Mouse (Mus musculus) liver, postnatal 0 days (tissue): ENCODE data around the gene Unc79.

ENCODE experiments used
- CTCF ChIP-seq: sonication (generic); IDR thresholded peaks from 2 replicates; pipeline ENCODE4 v1.5.1; 2016; ENCODE audit warnings: antibody characterized with exemption, low read depth
- EP300 ChIP-seq: IDR thresholded peaks from 2 replicates; pipeline ENCODE4 v1.6.1; 2016; ENCODE audit warnings: antibody characterized with exemption, low read depth, mild to moderate bottlenecking

DNA sequence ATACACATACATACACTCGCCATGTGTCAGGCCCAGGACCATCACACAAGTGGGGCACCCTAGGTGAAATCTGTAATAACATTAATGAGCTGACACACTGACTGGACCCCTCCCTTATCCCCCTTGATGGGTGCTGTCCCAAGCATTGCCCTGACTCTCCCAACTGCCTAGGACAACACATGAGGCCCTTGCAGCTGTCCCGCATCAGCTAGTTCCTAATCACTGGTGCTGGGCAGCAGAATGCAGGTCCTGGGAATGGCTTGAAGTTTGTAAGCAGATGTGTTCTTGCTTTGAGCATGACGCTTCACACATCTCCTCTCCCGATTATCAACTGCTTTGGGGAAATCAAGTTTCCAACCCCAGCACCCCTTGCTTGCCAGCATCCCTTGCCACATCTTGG lies 277.5 kb downstream of the Unc79 start:
- TF ChIP-seq CTCF (no peak), EP300 (no peak)
